Mouse (Mus musculus) liver, embryonic 14.5 days (tissue): Measurements from ENCODE around the gene S100z.

Source experiments
- CTCF ChIP-seq: IDR thresholded peaks from 2 replicates; pipeline ENCODE4 v1.5.1; 2016; ENCODE audit warnings: antibody characterized with exemption, low read depth, control low read depth
- EP300 ChIP-seq: IDR thresholded peaks from 2 replicates; pipeline ENCODE4 v1.6.1; 2016; ENCODE audit warnings: antibody characterized with exemption, low read depth

- TF ChIP-seq CTCF (no peak), EP300 (no peak)
Measured at GRCm38 (mm10) chr13:95494812-95495211, 16.3 kb upstream of the S100z start.
